Mouse (Mus musculus): ENCODE data around the gene Yju2.

DNA sequence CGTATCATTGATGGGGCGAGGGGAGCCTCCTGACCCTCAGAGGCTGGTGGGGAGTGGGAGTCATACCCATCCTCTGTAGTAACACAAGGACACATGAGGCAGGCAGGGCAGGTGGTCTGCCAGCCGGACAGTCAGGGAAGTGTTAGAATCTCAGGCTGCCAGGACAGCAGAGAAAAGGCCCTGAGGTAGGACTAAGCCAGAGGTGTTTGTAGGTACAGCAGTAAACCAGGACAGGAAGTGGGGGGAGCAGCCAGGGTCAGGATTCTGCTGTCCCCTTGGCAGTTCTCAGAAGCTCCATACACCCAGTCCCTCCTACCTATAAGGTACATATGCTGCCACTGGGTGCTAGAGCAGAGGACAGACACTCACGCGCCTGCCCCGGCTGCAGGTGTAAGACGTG, 2.7 kb downstream of the Yju2 start:
- no peak for TF ChIP-seq CTCF (IDR thresholded peaks at IDR 0.05; ENCODE audit: borderline replicate concordance, insufficient read depth, low read depth, low read length)
- no peak for TF ChIP-seq POLR2A (IDR thresholded peaks at IDR 0.05; ENCODE audit: borderline replicate concordance, insufficient read depth, low read length)
